Mouse (Mus musculus) cerebellum, postnatal 36 days (tissue): ENCODE measurements around the gene Plpp1.

ENCODE experiments used
- DNase-seq, 2 experiments: peaks; one replicate each; pipeline ENCODE4 v3.0.0; 2021 to 2022; ENCODE audit warnings: mixed read lengths in 2 of 2

The Plpp1 gene

DNA sequence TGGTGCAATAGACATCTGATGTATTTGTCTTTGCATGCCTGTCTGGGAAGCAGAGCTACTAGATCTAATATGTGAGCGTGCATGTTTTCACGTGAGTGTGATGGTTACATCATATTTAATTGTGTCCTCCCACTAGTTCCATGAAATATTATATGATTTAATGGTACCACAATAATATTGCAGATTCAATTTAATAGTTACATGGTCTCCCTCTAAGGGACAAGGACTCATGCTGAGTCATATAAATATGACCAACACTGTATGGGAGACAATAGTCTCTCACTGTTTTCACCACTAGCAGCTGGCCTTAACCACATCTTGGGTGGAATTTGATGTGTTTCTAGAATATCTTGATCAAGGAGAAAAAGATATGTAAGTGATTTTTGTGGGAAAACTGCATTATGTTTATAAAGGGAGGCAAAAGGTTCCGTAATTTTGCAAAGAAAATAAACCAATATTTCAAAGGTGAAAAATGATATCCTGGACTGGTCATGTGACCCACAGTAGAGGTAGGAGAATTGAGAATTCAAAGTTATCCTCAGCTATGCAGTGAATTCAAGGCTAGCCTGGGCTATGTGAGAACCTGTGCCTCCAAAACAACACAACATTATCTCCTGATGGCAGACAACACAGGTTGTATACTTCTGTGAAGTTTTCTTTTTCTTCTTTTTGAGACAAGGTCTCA is 26.5 kb upstream of the Plpp1 start:
- DNase-seq, result no peak

DNA sequence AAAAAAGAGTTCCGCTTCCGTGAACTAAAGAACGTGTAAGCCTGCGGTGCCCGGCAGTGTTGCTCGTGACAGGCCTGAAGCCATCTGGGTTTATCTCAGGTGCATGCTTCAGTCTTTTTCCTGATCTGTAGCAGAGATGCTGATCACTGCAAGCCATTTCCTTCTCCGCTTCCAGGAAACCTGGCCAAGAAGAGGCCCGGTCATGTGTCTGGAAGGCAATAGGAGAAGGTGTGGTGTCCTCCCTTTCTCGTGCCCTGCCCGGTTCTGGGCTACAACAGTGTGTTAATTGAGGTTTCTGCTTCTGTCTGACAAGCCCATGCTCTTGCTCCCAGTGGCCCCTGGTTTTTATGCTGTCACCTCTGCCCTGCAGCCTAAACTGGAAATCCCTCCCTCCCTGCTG is 24.7 kb upstream of the Plpp1 start:
- no peak for DNase-seq

DNA sequence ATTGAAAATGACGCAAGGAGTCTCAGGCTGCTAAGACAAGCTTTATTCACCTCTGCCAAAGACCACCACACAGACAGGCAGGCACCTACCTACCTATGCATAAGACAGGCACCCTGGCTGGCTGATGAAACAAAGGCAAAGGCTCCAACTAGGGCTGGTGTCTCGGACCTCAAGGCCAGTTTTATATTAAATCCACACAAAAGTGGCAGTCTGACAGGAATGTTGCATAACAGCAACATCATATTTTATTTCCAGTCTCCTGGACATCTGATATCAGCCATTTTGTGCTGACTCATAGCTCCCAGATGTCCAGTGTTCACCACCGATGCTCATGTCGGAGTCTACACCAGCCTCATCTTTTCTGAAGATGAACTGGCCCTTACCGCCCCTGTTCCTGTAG is 22.2 kb upstream of the Plpp1 start:
- DNase-seq, result no peak

GRCm38 (mm10) chr13:112785305-112785704 is 15.3 kb upstream of the Plpp1 start:
- no peak for DNase-seq

DNA sequence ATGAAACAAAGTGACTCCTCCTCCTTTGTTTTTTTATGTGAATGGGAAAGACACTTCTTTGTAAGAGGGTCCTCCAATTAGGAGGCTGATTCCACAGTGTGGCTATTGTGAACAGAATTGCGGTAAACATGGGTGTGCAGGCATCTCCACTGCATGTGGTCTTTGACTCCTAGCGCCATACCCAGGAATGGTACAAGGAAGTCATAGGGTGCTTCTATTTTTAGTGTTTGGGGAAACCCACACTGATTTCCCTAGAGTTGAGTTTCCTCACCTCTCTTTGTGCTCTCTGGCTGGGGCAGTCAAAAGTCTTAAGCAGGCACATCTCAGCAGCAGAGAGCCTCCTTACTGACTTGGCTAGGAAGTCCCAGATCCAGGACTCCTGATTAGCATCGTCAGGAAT is 14.4 kb upstream of the Plpp1 start:
- no peak for DNase-seq

GRCm38 (mm10) chr13:112786942-112787533 is 13.6 kb upstream of the Plpp1 start:
- DNase-seq, result no peak

DNA sequence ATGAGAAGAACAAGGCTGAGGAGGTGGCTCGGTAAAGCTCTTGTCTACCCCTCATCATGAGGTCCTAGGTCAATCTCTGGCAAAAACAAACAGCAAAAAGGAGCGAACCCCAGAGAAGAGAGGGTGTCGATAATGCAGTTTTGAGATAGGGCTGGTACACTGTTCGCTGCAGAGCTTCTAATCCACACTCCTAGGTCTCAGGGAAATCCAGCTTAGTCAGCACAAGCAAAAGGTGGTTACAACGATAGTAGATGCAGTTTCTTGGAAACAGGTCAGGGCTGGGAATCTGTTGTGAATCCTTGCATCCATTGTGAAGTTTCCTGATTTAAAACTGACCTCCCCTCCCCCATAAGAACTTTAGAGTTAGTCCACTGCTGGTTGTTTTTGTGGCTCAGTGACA is 9.8 kb upstream of the Plpp1 start:
- no peak for DNase-seq

DNA sequence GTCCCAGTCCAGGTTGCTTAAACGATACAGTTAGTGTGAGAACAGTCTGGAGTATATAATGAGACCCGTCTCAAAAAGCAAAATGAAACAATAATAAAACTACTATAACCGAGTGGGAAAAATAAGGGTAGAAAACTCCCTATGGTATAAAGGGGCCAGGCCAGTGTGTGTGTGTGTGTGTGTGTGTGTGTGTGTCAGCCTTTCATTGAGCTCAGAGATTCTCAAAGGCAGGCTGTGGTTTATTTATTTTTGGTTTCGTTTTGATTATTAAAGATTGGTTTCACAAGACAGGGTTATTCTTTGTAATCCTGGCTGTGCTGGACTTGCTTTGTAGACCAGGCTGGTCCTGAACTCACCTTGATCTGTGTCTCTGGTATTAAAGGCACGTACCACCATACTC is 8.7 kb upstream of the Plpp1 start:
- no peak for DNase-seq

- no peak for DNase-seq
Observed at GRCm38 (mm10) chr13:112798243-112798952, 2.2 kb upstream of the Plpp1 start.

DNA sequence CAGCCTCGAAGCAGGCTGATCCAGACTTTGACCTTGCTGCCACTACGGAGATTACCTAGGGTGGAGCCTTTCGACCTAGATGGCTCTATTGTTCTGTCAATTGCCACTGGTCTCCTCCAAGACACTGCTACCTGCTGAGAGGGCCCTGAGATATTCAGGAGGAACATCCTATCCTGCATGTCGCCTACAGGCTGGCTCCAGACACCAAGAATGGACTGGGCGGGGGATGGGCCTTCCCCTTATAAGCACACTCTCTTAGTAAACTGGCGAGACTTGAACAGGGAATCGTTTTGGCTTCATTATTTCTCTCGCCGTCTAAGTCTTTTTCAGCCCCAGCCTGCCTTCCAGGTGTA is 1.7 kb upstream of the Plpp1 start:
- no peak for DNase-seq

- no peak for DNase-seq
Observed at GRCm38 (mm10) chr13:112799721-112800241, 811 bp upstream of the Plpp1 start.

- DNase-seq, result peak in 1 of 2 experiments; percentile 31
Observed at GRCm38 (mm10) chr13:112801381-112802004, 901 bp downstream of the Plpp1 start.

GRCm38 (mm10) chr13:112803106-112803505 is 2.5 kb downstream of the Plpp1 start:
- no peak for DNase-seq

DNA sequence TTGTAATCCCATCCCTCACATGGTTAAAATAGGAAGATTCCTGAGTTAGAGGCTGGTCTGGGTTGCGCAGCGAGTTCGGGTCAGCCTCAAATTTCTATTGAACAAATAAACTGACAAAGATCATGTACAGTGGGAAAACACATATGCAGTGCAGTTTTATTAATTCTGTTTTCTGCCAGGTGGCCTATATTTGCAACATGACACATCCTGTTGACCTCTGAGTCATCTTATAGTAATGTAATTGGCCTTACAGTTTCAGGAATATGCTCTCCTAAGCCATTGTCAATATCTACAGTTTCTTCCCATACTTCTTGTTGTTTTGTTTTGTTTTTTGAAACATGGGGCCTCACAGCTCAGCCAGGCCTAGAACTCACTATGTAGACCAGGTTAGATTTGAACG is 3.1 kb downstream of the Plpp1 start:
- no peak for DNase-seq

- no peak for DNase-seq
Observed at GRCm38 (mm10) chr13:112805529-112805928, 4.9 kb downstream of the Plpp1 start.

GRCm38 (mm10) chr13:112807936-112808667 is 7.5 kb downstream of the Plpp1 start:
- DNase-seq, result no peak

DNA sequence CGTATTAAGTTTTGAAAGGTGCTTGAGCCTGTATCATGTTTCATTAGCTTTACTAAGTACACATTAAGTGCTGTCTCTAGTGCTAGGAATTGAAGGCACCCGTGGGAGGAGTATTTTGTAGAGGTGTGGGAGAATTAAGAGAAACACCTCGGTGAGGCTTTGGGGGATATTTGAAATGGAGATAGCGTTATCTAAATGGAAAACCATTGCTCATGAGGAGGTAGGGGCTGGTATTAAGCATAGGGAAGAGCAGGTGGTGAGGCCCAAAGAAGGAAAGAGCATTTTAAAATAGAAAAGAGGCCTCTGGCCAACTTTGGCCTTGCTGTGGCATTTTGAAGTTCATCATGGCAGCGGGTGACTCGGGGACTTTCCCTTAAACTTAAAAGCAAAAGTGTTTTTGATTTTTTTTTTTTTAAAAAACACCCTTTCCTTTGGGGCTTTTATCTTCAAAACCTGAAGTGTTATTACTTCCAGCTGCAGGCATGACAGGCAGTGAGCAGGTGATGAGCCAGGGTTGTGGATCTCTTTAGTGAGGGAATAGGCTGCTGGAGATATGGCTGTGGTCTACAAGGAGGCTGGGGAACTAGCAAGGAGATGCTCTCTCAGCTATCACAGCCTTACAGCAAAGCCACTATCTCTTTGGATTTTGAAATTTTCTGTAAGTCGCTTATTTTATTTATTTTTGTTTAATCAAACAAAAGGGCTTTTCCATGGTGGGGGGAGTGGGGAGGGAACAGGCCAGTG is 9.1 kb downstream of the Plpp1 start:
- DNase-seq, result no peak

DNA sequence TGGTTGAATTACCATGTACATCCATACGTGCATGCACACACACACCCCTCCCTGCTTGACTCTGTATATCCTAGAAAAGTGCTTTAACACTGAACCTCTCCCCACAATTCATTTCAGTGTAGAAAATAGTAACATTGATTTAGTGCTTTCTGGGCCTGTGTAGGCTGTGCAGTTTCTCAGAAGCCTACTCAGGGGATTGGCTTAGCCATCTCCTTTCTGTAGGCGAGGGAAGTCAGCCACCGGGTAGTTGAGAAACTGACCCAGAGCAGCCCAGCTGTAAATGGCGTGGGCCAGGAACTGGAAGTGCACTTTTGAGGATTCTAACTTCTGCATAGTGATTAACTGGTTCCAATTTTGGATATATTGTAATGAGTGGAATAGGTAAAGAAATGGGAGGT is 9.7 kb downstream of the Plpp1 start:
- no peak for DNase-seq

- no peak for DNase-seq
Observed at GRCm38 (mm10) chr13:112810751-112811150, 10.2 kb downstream of the Plpp1 start.

GRCm38 (mm10) chr13:112811708-112812403 is 11.3 kb downstream of the Plpp1 start:
- no peak for DNase-seq

DNA sequence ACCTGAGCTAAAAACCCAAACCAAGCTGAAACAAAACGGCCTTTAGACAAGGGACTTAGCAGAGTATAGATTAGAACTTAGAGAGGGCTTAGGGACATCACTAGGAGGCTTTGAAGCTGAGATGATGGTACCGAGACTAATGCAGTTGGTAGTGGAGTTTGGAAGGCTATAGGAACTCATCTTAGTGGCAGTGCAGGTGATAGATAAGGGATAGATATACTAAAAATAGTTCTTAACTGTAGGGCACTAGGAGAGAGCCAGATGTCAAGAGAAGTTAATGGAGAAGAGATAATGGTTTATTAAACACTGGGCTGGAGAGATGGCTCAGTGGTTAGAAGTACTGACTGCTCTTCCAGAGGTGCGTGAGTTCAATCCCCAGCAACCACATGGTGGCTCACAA is 15.4 kb downstream of the Plpp1 start:
- DNase-seq, result no peak

- no peak for DNase-seq
Observed at GRCm38 (mm10) chr13:112818125-112818524, 17.5 kb downstream of the Plpp1 start.
